Mouse (Mus musculus): ENCODE data around the gene Slc22a2.

DNA sequence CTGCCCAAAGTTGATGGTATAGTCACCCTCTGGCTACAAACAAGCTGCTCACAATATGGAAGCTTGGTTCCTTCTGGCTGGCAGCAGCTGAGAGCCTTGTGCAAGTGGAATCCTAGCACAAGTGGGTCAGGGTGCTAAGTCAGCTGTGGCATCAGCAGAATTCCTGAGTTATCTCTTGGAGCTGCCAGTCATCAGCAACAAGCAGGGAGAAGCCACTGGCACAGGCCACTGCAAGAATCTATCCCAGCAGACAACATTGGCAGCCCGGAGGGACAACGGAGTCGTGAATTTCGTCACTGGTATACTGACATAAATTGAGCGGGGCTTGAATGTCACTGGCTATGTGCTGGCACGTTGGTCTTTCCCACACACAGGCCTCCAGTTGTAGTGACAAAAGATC is 12.6 kb upstream of the Slc22a2 start:
- TF ChIP-seq CTCF (IDR thresholded peaks at IDR 0.05; ENCODE audit: extremely low read depth, insufficient read depth, low read length) (no peak), POLR2A (IDR thresholded peaks at IDR 0.05; ENCODE audit: extremely low read depth, insufficient read depth, low read length) (no peak)
